Mouse (Mus musculus) hindbrain, embryonic 16.5 days (tissue): ENCODE measurements around the gene Calr4. TPM values are rescaled to one million over a fixed set of nuclear protein-coding genes. Genes with fewer than 3 reads are reported as not detected.

Experiments
- ATAC-seq: fragments of 200-750 bp; cut with Nextera tagmentation; 2 replicates; pipeline ENCODE4 v1.8.0; 2017; ENCODE audit warnings: moderate TSS enrichment, moderate library complexity
- H3K27ac ChIP-seq: fragments of 300-500 bp; sonication (generic); 2 replicates; pipeline ENCODE4 v1.5.1; 2014; ENCODE audit warnings: low read depth, mild to moderate bottlenecking, control low read depth, low read length, moderate library complexity
- H3K27me3 ChIP-seq: fragments of 300-500 bp; sonication (generic); replicated peaks from 2 replicates; pipeline ENCODE4 v1.6.1; 2014; ENCODE audit warnings: low read length; ENCODE audit not compliant: control insufficient read depth, insufficient read depth
- H3K36me3 ChIP-seq: fragments of 300-500 bp; sonication (generic); 2 replicates; pipeline ENCODE4 v1.6.1; 2014; ENCODE audit warnings: mild to moderate bottlenecking, low read length, moderate library complexity, mixed read lengths; ENCODE audit not compliant: control insufficient read depth, insufficient read depth
- H3K4me1 ChIP-seq: fragments of 300-500 bp; sonication (generic); 2 replicates; pipeline ENCODE4 v1.6.1; 2014; ENCODE audit warnings: low read depth, low read length; ENCODE audit not compliant: control insufficient read depth, insufficient read depth
- H3K4me2 ChIP-seq: fragments of 300-500 bp; sonication (generic); 2 replicates; pipeline ENCODE4 v1.6.1; 2014; ENCODE audit warnings: mild to moderate bottlenecking, low read length, control low read depth, moderate library complexity
- H3K4me3 ChIP-seq: fragments of 300-500 bp; sonication (generic); 2 replicates; pipeline ENCODE4 v1.5.1; 2014; ENCODE audit warnings: mild to moderate bottlenecking, low read length, control low read depth, moderate library complexity
- H3K9ac ChIP-seq: fragments of 300-500 bp; sonication (generic); 2 replicates; pipeline ENCODE4 v1.6.1; 2014; ENCODE audit warnings: low read depth, mild to moderate bottlenecking, control low read depth, low read length, moderate library complexity
- H3K9me3 ChIP-seq: fragments of 300-500 bp; sonication (generic); 2 replicates; pipeline ENCODE4 v1.6.1; 2014; ENCODE audit warnings: mild to moderate bottlenecking, low read length, moderate library complexity; ENCODE audit not compliant: control insufficient read depth
- WGBS: fragments of 180-500 bp; shearing (Covaris S2); extraction: QIAGEN DNeasy Blood & Tissue Kit; methylation state at CpG from one replicate; pipeline ENCODE4 v1.1.7; 2014; 5-methylcytosine and 5-hydroxymethylcytosine counted together
- polyA plus RNA-seq: library from polyadenylated mRNA; unstranded; fragments of >200 nt; fragmentation: Nextera tagmentation; extraction: Ambion mirVana; gene quantifications from 2 replicates; pipeline ENCODE4 v1.2.1, GENCODE M21; 2015

Gene Calr4
- polyA plus RNA-seq, 1 experiment from 2014 or later: 1.7 TPM

DNA sequence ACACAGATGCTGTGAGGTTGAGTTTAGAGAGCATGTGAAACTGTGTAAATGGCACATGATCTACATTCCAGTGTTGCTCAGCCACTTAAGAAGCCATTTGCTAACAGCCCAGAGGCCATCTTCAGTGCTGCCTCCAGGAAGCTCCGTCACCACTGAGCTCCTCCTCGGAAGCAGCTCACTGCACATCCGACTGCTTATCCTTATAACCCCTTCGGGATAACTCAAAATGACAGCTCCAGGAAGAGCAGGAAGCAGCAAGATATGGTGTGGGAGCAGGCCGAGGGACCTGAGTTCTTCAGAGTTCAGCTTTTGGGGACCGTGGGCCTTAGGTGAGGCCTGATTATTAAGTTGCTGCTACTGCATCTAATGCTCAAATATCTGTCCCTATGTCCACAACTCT, 27.8 kb downstream of the Calr4 start:
- Histone ChIP-seq H3K27me3 (no peaks in the 10 kb centered on the region), H3K36me3 (no peaks in the 10 kb centered on the region), H3K27ac (no peak overlapping the region), H3K4me1 (no peaks in the 10 kb centered on the region), H3K9ac (no peak overlapping the region), H3K4me3 (no peak overlapping the region), H3K9me3 (no peaks in the 10 kb centered on the region), H3K4me2 (no peak overlapping the region)
- ATAC-seq: no peak
- 77% methylated on average over 6 of the region's 6 CpGs for WGBS

DNA sequence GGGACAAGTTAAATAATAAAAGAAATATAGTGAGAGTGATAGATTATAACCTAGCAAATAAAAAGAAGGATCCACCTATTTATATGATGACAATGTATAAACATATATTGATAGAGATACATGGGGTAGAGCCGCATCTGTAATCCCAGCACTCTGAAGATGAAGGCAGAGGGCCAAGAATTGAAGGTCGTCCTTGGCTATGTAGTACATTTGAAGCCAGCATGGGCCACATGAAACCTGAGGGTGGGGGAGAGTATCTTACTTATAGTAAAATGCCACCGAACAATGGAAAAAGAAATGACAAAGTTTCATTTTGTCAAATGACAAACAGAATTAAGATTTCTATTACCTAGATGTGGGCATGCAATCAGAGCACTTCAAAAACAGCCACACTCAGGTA, 31.8 kb downstream of the Calr4 start:
- WGBS: 90% methylated on average over 3 of the region's 3 CpGs
- H3K27ac ChIP-seq: no peak overlapping the region
- H3K4me1 ChIP-seq: no peaks in the 10 kb centered on the region
- H3K36me3 ChIP-seq: no peaks in the 10 kb centered on the region
- ATAC-seq: no peak
- H3K9me3 ChIP-seq: no peaks in the 10 kb centered on the region
- no peaks in the 10 kb centered on the region for H3K27me3 ChIP-seq
- H3K9ac ChIP-seq: no peak overlapping the region
- H3K4me2 ChIP-seq: no peak overlapping the region
- no peak overlapping the region for H3K4me3 ChIP-seq

DNA sequence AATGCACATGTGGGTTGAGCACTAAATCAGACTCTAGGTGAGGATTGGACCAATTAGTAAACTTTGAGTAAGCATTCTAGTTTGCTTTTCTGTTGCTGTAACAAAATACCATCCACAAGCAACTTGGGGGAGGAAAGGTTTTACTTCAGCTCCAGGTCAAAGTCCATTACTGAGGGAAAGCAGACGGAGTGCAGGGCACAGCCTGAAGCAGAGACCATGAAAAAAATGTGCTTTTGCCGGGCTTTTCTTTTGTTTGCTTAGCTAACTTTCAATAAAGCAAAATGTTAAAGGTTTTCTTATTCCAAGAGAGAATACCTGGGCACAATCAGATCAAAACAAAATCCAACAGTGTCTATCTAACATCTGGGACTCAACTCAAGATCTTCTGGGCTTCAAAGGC, 32.5 kb downstream of the Calr4 start:
- no peak overlapping the region for H3K9ac ChIP-seq
- whole genome bisulfite sequencing: 83% methylated on average over 2 of the region's 2 CpGs
- no peak for ATAC-seq

DNA sequence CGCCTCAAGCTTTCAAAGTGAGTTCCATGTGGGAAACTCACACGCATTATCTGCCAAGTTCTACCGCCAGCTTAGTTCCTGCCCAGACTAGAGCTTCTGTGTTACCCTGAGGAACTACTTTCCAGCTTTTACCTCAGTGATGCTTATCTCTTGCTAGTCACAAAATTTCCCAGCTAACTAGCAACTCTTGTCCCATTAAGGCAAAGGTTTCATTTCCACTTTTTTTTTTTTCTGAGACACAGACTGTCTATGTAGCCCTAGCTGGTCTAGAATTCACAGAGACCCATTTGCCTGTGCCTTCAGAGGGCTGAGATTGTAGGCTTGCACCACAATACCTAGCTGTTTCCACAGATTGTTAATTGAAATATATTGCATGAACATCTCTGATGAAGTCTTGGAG, 33.2 kb downstream of the Calr4 start:
- Histone ChIP-seq H3K4me3 (no peak overlapping the region), H3K4me2 (no peak overlapping the region), H3K27ac (no peak overlapping the region), H3K27me3 (no peaks in the 10 kb centered on the region), H3K9me3 (no peaks in the 10 kb centered on the region), H3K4me1 (no peaks in the 10 kb centered on the region), H3K9ac (no peak overlapping the region), H3K36me3 (no peaks in the 10 kb centered on the region)
- WGBS: 88% methylated on average over 3 of the region's 3 CpGs
- ATAC-seq: no peak

More for the DNA sequence above, 32.5 kb downstream of the Calr4 start:
- H3K4me3 ChIP-seq: no peak overlapping the region
- no peak overlapping the region for H3K27ac ChIP-seq
- no peaks in the 10 kb centered on the region for H3K36me3 ChIP-seq
- no peak overlapping the region for H3K4me2 ChIP-seq
- H3K4me1 ChIP-seq: no peaks in the 10 kb centered on the region
- no peaks in the 10 kb centered on the region for H3K27me3 ChIP-seq
- H3K9me3 ChIP-seq: no peaks in the 10 kb centered on the region

DNA sequence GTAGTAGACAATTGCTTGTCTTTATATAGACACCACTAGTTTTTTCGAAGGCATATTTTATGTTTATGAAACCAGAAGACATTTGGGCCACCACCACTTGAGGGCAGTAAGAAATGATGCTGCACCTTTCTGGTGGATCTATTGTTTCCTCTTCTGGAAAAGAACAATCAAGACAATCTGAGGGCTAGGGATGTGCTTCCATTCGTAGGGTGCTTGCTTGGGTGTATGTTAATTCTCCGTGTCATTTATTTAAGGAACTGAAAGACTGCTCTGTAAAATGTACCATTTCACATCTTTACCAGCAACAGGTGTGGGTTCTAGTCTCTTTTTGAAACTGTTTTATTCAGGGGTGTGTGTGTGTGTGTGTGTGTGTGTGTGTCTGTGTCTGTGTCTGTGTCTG, 34.6 kb downstream of the Calr4 start:
- no peak for ATAC-seq
- no peak overlapping the region for H3K4me2 ChIP-seq
- H3K27ac ChIP-seq: no peak overlapping the region
- no peaks in the 10 kb centered on the region for H3K9me3 ChIP-seq
- no peaks in the 10 kb centered on the region for H3K4me1 ChIP-seq
- no peaks in the 10 kb centered on the region for H3K27me3 ChIP-seq
- no peaks in the 10 kb centered on the region for H3K36me3 ChIP-seq
- no peak overlapping the region for H3K4me3 ChIP-seq
- no peak overlapping the region for H3K9ac ChIP-seq
- 88% methylated on average over 3 of the region's 3 CpGs for WGBS

DNA sequence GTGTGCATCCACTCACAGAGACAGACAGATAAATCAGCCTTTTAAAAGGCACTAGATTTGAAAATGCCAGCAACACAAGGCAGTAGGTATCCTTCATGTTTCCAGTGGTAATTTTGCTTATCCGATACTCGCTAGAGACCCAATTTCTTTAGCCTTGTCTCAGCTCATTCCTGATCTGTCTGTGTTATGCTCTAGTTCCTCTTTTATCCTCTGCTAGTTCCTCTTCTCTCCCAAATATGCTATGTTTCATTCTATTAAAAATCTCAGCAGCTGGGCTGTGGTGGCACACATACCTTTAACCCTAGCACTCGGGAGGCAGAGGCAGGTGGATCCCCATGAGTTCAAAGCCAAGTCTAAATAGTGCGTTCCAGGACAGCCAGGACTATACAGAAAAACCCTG, 37.5 kb downstream of the Calr4 start:
- 97% methylated on average over 4 of the region's 4 CpGs for WGBS
- no peak overlapping the region for H3K4me2 ChIP-seq
- no peaks in the 10 kb centered on the region for H3K27me3 ChIP-seq
- no peak overlapping the region for H3K4me3 ChIP-seq
- H3K9me3 ChIP-seq: no peaks in the 10 kb centered on the region
- H3K27ac ChIP-seq: no peak overlapping the region
- H3K9ac ChIP-seq: no peak overlapping the region
- H3K4me1 ChIP-seq: no peaks in the 10 kb centered on the region
- ATAC-seq: no peak
- H3K36me3 ChIP-seq: no peaks in the 10 kb centered on the region

DNA sequence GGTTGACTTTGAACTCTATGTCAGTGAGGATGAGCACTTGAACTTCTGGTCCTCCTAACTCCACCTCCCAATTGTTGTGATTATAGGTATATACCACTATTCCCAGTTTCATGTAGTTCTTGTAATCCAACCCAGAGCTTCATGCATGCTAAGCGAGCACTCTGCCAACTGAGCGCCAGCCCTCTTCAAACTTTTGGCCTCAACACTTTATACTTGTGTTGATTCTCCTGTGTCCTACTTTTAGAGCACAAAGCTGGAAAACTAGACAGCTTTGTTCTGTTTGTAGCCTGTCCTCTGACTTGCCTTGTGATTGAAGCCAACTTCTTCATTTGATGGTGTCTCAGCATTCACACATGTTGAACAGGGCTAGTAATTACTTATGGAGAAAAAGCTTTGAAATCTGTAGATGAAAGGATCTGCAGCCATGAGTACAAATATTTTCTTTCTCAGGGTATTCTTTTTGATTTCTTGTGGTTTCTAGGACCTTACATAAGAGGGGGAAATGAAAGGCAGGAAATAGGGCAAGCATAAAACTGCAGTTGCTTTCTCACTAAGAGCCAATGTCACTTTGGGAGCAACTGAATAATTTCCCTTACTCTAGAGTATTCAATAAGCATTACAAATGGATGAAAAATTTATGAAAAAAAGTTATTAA, 39.4 kb downstream of the Calr4 start:
- H3K4me1 ChIP-seq: no peaks in the 10 kb centered on the region
- H3K27ac ChIP-seq: no peak overlapping the region
- no peaks in the 10 kb centered on the region for H3K36me3 ChIP-seq
- no peak for ATAC-seq
- H3K9ac ChIP-seq: no peak overlapping the region
- no peaks in the 10 kb centered on the region for H3K9me3 ChIP-seq
- no peak overlapping the region for H3K4me2 ChIP-seq
- no peak overlapping the region for H3K4me3 ChIP-seq
- H3K27me3 ChIP-seq: no peaks in the 10 kb centered on the region
- WGBS: 90% methylated on average over 2 of the region's 2 CpGs

DNA sequence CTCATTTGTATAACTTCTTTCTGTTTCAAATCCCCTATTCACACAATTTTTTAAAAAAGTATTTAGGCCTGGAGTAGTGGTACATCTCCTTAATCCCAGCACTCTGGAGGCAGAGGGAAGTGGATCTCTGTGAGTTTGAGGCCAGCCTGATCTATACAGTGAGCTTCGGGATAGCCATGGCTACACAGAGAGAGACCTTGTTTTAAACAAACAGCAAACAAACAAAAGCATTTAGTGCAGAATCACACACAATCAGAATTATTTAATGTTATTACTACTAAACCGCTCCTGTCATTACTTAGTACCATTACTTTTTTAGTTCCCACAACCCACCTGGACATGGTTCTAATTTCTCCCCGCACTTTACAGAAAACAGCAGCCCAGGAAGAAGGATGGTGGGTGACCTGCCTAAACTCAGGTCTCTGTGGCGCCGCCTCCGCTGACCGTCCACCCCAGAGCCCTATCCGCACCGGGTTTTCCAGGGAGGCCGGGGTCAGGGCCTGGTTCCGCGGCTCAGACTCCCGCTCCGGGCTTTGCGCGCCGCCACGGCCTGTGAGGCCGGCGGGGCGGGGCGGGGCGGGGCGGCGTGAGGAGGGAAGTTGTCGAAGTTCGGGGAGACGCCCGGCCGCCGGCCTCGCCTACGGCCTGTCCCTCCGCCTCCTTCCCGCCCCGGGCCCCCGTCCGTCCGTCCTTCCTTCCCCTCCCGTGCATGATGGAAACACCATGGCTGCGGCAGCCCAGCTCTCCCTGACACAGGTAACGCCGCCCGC, 45.6 kb downstream of the Calr4 start, which contains the start of gene Eps15:
Eps15 (plus strand) TSS at position 580 of the 770 bp plus-strand sequence.
- 5% methylated on average over 31 of the region's 44 CpGs for WGBS
- Histone ChIP-seq H3K27me3 (no peaks in the 10 kb centered on the region), H3K36me3 (no peaks in the 10 kb centered on the region), H3K4me2 (peak within 1 kb of the TSS; percentile 62), H3K9ac (peak within 1 kb of the TSS; percentile 79), H3K4me1 (peaks cover 3% of the 10 kb centered on the region), H3K27ac (peak within 1 kb of the TSS; percentile 74), H3K4me3 (peak within 1 kb of the TSS; percentile 85), H3K9me3 (no peaks in the 10 kb centered on the region)
- peak; percentile 96 for ATAC-seq

DNA sequence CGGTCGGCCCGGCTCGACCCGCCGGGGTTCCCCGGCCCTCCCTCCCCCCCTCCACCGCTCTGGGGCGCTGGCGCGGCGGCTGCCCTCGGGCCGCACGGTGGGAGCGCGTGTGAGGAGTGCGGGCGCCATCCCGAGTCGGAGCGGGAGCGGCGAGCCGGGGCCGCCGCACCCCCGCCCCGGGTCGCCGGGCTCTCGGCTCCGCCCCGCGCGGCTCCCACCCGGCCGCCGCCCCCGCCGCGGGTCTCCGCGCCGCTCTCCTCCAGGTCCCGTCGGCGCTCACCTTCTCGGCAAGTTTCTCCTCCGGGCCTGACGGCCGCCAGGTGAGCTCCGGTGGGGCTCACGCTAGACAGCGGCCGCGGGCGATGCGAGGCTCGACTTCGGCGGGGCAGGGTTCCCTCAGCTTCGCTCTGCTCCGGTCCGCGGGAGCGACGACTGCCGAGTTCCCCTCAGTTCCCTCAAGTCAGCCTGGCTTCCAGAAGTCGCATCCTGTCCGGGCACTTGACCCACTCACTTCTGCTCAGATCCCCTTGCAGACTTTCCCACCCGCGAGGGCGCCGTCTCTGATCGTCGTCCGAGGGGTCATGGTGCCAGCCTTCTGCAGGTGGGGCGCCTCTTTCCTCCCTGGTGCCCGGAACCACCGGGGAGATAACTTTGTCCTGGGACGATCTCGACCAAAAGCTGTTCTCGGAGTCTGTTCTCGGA, 46.3 kb downstream of the Calr4 start:
- peak overlapping the region; percentile 74 for H3K27ac ChIP-seq
- ATAC-seq: peak; percentile 85
- no peaks in the 10 kb centered on the region for H3K36me3 ChIP-seq
- H3K4me2 ChIP-seq: peak overlapping the region; percentile 62
- no peaks in the 10 kb centered on the region for H3K27me3 ChIP-seq
- H3K4me3 ChIP-seq: peak overlapping the region; percentile 85
- H3K9me3 ChIP-seq: no peaks in the 10 kb centered on the region
- H3K9ac ChIP-seq: peak overlapping the region; percentile 79
- WGBS: under 1% methylated on average over 58 of the region's 85 CpGs
- H3K4me1 ChIP-seq: peaks cover 3% of the 10 kb centered on the region
